Mouse (Mus musculus) kidney, adult 18-20 months (tissue): ENCODE results near the gene Erbb3.
"Not testable (repeated sequence)": the region's sequence is repeated elsewhere in the genome, so short reads cannot be mapped to it uniquely, and the experiment has no call there.

Experiments used
- DNase-seq: peaks from one replicate; pipeline ENCODE4 v3.0.0; 2021

Erbb3 gene

DNA sequence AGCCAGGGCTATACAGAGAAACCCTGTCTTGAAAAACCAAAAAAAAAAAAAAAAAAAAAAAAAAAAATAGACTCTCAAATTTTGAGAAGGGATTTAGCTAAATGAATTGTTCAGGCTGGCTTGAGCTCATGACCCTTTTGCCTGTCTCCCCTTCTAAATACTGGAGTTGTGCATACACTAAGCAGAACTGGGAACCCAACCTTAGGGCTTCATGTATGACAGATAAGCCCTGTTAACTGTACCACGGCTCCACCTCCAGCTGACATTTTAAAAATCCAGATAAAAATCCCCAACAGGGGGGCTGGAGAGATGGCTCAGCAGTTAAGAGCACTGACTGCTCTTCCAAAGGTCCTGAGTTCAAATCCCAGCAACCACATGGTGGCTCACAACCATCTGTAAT, 33.9 kb downstream of the Erbb3 start:
- DNase-seq: not testable (repeated sequence)

GRCm38 (mm10) chr10:128550144-128550823, 39.2 kb downstream of the Erbb3 start:
- not testable (repeated sequence) for DNase-seq

DNA sequence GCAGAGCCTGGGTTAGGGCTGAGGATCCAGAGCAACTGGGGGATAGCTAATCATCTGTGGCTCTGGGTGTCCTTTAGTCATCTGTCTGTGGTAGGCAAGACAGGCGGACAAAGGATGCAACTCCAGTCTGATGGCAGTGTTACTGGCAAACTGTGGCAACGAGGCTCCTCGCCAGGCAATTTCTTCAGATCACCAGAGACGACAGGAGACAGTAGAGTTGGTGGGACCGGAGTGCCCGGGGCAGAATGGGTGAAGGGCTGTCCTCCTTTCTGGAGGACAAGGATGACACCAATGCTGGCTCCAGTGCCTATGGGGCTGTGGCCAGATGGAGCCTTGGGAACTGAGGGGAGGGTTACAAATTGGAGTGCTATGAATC, 39.8 kb downstream of the Erbb3 start:
- DNase-seq: not testable (repeated sequence)

- peak; percentile 90 for DNase-seq
These were observed 40.3 kb downstream of the Erbb3 start, which contains the start of gene Rpl41 for GRCm38 (mm10) chr10:128548947-128549681. Gene Rpl41, minus strand, starts transcription at chr10:128549305.

- not testable (repeated sequence) for DNase-seq
These were observed 41.2 kb downstream of the Erbb3 start for GRCm38 (mm10) chr10:128548051-128548791.

DNA sequence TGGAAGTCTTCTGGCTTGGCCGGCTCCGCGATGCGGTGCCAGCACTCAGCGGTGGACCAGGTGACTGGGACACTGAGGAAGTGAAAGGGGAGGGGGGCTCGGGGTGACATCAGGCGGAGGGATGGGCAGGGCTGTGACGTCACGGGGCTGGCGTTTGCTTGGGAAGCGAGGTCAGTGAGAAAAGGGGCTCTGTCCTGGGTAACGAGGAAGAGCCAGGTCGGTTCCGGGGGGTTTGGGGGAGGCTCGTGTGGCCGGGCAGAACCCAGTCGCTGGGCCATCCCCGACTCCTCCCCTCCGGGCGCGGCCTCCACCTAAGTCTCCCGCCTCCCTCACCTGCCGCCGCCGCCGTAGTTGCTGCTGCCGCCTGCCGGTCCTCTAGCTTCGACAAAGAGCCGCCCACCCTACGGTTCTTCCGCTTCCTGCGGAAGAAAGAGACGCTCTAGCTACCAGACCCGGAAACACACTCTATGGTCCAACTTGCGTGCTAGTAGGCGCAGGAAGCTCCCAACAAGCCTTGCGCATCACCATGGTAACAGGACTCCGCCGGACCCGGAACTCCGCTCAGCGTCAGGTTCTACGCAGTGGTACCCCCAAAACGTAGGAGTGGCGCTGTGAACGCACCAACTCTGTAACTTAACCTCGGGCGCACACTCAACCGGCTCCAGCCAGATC, 42.0 kb downstream of the Erbb3 start, which contains the start of gene Zc3h10:
TSS of gene Zc3h10 (minus strand) at position 414 of the 672 bp plus-strand sequence.
- DNase-seq: peak; percentile 93

DNA sequence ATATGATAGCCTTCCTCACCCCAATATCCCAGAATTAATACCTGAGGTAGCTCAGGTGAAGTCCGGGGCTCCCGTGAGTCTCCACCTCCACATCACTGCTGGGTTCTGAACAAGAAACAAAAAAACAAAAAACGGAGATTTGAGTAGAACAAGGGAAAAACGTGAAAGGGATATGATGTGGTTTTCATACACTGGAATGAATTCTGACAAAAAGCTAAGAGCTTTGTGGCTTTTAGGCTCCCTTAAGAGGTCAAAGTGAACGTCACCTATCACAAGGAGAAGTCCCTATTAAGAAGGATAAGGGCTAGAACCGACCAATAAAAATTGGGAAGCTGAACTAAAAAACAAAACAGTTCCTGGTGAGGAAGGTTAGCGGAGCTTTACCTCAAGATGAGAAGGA, 42.7 kb downstream of the Erbb3 start:
- no peak for DNase-seq

- no peak for DNase-seq
These were observed 43.1 kb downstream of the Erbb3 start for GRCm38 (mm10) chr10:128546361-128546760.

- DNase-seq: no peak
These were observed 43.9 kb downstream of the Erbb3 start for GRCm38 (mm10) chr10:128545570-128545898.

DNA sequence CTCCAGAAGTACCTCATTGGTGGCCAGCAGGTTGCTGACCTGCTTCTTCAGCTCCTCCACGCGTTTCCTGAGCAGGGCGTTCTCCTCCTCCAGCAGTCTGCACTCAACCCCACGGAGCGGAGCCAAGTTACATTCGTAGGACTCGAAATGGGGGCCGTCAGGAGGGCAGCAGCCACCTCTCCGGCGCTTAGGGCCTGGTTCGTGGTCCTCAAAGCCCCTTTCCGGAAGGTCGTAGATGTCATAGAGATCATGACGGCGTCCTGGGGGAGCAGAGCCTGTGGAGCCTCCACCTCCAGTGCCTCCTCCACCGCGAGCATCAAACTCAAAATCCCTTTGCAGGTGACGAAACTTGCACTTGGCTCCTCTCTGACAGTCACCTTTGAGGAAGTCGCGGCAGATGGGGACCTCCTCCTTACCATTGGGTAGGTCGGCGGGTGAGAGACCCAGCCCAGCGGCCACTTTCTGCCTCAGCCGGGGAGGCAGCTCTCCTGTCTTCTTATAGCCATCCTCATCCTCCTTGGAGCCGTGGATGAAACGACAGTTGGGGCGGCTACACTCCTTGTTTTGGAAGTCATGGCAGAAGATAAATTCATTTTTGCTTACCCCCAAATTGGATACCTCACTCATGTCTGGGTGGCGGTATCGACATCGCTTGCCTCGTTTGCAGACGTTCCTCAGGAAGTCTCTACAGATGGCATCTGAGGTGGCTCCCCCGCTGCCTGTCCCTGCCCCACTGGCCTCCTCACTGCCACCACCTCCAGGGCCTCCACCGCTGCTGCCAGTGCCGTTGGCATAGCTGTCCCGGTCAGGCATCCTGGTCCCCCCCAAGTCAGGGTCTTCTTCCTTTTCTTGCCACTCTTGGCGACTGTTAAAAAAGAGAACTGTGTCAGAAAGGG, 44.5 kb downstream of the Erbb3 start:
- DNase-seq: no peak

- no peak for DNase-seq
These were observed 45.2 kb downstream of the Erbb3 start for GRCm38 (mm10) chr10:128544151-128544657.

DNA sequence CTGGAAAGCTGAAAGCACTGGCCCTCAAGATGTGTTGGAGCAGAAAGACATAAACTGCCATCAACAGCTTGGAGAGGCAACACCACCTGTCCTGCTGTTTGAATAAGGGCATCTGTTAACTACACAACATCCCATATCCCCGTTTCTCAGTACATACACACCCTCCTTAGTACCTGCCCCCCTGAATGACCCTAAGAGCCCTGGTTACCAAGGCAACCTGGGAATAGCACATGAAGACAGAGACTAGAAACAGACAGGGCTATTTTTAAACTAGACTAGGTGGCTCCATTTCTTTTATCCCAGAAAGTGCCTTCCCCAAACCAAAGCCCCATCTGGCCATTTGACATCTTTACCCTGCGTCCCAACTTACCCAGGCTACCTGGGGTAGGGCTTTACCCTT, 46.4 kb downstream of the Erbb3 start:
- no peak for DNase-seq

DNA sequence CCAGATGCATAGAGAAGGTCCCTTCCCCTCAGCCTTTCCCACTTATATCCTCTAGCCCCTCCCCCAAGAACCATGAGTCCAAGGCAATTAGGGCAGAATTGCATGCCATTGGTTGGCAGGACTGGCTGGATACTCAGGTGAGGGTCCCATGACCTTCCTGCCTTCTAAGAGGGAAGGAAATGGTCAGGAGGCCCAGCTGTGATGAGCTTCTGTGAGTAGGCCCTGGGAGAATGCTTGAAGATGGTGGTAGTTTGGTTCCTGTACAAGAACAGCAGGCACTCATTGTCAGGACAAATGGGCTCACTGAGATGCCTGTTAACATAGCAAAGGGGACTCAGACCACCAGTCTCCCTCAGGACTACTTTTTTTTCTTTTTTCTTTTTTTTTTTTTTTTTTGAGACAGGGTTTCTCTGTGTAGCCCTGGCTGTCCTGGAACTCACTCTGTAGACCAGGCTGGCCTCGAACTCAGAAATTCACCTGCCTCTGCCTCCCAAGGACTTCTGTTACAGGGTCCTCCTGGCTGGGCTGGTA, 51.0 kb downstream of the Erbb3 start:
- DNase-seq: no peak

- DNase-seq: peak; percentile 92
These were observed 53.0 kb downstream of the Erbb3 start for GRCm38 (mm10) chr10:128536266-128536940.

DNA sequence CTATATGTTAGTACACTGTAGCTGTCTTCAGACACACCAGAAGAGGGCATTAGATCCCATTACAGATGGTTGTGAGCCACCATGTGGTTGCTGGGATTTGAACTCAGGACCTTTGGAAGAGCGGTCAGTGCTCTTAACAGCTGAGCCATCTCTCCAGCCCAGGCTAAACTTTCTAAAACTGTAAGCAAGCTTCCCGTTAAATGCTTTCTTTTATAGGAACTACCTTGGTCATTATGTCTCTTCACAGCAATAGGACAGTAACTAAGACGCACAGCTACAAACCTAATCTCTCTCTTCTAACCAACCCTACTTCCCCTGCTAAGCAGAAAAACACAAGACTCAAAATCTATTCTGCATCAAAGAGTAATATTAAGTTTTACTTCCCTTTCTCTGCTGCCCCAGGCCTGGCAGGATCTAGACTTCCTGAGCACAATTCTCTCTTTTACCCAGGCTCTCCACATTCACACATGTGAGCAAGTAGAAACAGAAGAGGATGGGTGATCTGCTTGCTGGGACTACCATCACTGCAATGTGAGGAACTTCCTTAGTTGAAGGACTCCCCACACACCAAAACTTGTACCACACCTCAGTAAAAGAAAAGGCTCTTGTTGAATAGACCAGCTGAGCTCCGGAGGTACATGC, 53.7 kb downstream of the Erbb3 start:
- DNase-seq: no peak

DNA sequence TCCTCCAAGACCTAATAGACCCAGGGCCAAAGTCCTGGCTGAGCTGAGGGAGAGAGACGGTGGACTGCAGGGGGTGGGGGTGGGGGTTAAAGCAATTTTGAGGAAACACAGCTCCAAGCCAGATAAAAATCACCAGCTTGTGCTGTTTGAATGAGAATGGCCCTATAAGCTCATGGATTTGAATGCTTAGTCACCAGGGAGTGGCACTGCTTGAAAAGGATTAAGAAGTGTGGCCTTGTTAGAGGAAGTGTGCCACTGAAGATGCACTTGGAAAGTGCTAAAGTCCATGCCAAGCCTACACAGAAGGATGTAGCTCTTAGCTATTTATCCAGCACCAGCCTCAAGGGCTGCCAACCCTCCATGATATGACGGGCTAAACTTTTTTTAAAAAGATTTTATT, 54.2 kb downstream of the Erbb3 start:
- no peak for DNase-seq

- DNase-seq: no peak
These were observed 62.8 kb downstream of the Erbb3 start for GRCm38 (mm10) chr10:128526366-128527356.

DNA sequence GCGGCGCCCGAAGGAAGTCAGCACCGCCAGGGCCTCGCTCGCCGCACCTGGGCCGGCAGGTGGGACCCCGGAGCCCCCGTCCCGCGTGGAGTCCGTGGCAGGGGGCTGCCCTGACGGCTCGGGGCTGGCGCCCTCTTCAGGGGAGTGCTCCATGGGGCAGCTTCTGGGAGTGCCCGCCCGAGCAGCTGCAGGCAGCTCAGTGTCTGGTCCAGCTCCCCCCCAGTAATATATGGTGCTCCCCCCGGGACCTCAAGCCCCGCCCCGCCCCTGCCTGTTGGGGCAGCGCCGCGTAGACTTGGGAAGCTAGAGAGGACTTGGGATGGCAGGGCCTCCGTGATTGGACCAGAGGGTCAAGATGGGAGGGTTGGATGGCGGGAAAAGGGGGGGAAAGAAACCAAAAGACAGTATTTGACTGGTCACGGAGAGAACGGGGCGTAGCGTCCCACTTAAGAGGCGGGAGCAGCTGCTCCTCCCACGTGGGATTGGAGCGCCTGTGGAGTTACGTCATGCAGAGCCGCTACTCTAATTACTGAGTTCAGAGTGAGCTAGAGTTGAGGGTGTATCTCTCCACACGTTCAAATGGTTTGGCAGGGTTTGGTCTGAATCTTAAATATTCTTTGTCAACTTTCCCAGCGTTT, 63.7 kb downstream of the Erbb3 start, which contains the start of gene Esyt1:
TSS of gene Esyt1 (minus strand) at position 201 of the 638 bp plus-strand sequence.
- peak; percentile 90 for DNase-seq
